Mouse (Mus musculus): Measurements from ENCODE around the gene Tsg101. TPM values are rescaled to one million over a fixed set of nuclear protein-coding genes. Genes with fewer than 3 reads are reported as not detected.

The Tsg101 gene
- 70.9 and 76.8 TPM in 2 replicates for polyA plus RNA-seq (2012; rRNA removed)

DNA sequence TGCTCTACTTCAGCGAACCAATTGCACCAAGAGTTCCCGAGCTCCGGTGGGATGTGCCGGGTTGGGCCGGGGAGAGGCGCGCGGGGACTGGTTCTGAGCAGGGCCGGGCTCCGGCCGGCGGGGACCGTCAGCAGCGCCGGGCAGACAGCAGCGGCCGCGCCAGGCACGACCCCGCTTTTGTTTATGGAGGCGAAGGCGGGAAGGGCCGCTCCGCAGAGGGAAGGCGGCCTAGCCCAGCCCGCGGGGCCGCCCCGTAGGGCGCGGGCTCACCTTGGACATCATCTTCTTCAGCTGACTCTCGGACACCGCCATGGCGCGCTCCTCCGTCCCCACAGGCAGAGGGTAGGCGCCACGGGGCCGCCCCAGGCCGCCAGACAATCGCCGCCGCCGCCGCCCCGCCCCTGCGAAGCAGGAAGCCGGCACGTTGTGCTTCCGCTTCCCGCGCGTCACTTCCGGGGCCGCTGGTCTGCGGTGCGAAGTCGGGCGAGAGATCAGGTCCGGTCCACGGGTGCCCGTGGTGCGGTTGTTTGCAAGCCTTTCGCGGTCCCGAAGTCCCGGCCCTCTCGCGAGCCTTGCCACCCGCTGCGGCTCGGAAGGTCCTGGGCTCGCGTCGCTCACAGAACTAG is at the start of gene Tsg101:
Gene Tsg101, minus strand, starts transcription at position 419 of the 626 bp plus-strand sequence.

DNA sequence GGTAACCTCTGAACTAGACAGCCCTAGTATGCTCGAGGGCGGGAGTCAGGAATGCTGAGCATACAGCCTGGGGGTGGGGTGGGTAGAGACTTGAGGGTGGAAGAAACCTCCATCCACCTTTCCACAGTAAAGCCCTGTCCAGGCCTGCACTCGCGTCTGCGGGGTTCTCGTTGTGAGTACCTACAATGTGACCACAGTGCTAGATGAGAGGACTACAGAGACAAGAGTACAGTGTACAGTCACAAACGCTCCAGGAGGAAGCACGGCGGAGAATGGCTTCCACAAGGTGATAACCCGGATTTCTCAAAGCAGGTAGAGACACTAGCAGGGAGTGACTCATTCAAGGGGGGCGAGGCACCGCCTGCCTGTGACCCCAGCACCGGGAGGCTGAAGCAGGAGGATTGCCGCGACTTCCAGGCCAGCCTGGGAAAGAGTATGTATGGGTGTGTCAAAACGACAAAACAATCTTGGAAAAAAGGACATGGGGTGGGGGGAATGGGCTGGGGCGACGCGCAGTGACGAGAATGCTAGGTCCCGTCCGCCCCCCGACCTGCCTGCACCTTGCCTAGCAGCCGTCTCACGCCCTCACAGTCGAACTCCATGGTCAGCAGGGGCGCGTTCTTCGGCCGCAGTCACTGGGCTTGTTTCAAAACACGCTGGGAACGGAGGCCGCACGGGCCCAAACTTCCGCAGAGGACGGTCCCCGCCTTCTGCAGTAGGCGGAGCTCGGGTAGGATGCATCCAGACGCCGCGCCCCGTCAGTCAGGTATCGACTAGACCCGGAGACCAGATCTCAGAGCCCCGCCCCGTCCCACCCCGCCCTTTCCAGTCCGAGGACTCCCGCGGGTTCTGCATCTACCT is 38.3 kb upstream of the Tsg101 start, which contains the start of gene Uevld:
Gene Uevld, minus strand, starts transcription at position 697 of the 861 bp plus-strand sequence.

DNA sequence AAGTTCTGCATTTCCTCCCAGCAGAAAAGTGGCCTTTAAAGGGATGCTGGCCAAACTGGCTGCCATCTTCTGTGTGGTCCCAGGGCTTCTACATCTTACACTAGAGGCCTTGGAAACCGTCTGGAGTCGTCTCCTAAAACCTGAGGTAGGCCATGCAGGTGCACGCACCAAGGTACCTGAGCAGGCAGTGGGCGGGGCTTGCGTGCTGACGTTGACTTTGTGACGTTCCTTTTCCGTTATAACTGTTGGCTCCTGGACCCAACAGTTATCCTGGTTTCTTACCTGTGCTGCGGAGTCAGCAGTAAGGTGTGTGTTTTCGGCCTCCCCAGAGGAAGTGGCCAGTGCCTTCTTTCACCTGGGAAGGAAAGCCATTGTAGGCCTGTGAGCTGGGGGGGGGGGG is 58.8 kb downstream of the Tsg101 start, which contains the start of gene Ldhc:
Gene Ldhc, plus strand, starts transcription at position 208 of the 400 bp plus-strand sequence.

DNA sequence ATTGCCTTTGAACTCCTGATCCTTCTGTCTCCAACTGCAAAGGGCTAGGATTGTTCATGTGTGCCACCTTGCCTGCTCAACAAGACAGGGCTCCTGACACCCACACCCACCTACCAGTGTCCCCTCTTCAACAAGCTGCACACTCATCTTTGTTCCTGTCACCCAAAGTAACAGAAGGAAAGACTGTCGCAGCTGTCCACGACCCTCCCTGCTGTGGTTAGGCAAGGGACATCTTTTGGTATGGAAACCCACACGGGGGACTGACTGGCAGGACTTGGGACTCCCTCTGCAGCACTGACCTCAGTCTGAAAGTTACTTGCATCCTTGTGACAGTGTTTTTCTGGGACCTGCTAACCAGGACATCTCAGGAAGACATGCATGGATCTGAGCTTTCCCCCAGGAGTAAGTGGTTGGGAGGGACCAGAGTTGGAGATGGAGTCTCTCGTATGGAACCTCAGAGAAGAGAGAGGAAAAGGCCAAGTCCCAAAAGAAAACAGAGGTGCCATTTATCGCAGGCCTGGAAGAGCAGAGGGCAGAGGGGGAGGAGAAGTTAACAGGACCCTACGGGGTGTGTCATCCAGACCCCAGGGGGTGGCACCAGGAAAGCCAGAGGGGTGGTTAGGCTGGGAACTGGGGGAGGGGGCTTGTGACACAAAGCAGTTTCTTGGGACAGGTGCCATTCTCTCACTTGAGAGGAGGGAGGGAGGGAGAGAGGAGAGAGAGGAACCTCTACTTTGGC is 78.8 kb downstream of the Tsg101 start, which contains the start of gene Ldha:
Gene Ldha, plus strand, starts transcription at position 689 of the 739 bp plus-strand sequence.

Other genes with a start within 250 kb of the Tsg101 start
- 0.51 and 0.71 TPM in 2 replicates for gene Tph1, start 247.4 kb downstream of the Tsg101 start, polyA plus RNA-seq (2012; rRNA removed)
- 1.1 and 2.0 TPM in 2 replicates for gene Saal1, start 209.3 kb downstream of the Tsg101 start, polyA plus RNA-seq (2012; rRNA removed)
- not detected in 2 replicates for gene Saa3, start 204.3 kb downstream of the Tsg101 start, polyA plus RNA-seq (2012; rRNA removed)
- 0.03 TPM in 1 of 2 replicates, not detected in the other for gene Saa4, start 187.4 kb downstream of the Tsg101 start, polyA plus RNA-seq (2012; rRNA removed)
- gene Saa1, start 177.0 kb downstream of the Tsg101 start, polyA plus RNA-seq (2012; rRNA removed), result not detected in 2 replicates
- not detected in 2 replicates for gene Saa2, start 168.2 kb downstream of the Tsg101 start, polyA plus RNA-seq (2012; rRNA removed)
- 4.2 and 6.1 TPM in 2 replicates for gene Hps5, start 123.9 kb downstream of the Tsg101 start, polyA plus RNA-seq (2012; rRNA removed)
- 2.0 and 2.8 TPM in 2 replicates for gene Gtf2h1, start 123.9 kb downstream of the Tsg101 start, polyA plus RNA-seq (2012; rRNA removed)
- 354 and 498 TPM in 2 replicates for gene Ldha, start 78.5 kb downstream of the Tsg101 start, polyA plus RNA-seq (2012; rRNA removed)
- gene Ldhc, start 58.8 kb downstream of the Tsg101 start, polyA plus RNA-seq (2012; rRNA removed), result 0.08 TPM in 1 of 2 replicates, not detected in the other
- 0.48 and 0.62 TPM in 2 replicates for gene Uevld, start 38.6 kb upstream of the Tsg101 start, polyA plus RNA-seq (2012; rRNA removed)
- not detected in 2 replicates for gene Gm9999, start 63.6 kb upstream of the Tsg101 start, polyA plus RNA-seq (2012; rRNA removed)
- gene Spty2d1, start 88.4 kb upstream of the Tsg101 start, polyA plus RNA-seq (2012; rRNA removed), result 1.4 TPM in 2 replicates
- 14.1 and 25.7 TPM in 2 replicates for gene Tmem86a, start 130.6 kb upstream of the Tsg101 start, polyA plus RNA-seq (2012; rRNA removed)
- gene Ptpn5, start 213.7 kb upstream of the Tsg101 start, polyA plus RNA-seq (2012; rRNA removed), result 0.11 and 0.17 TPM in 2 replicates

Measured in stomach, adult 2 months (tissue).